Mouse (Mus musculus): ENCODE measurements around the gene Ormdl1. TPM values are rescaled to one million over a fixed set of nuclear protein-coding genes. Genes with fewer than 3 reads are reported as not detected.

Gene Ormdl1
- total RNA-seq (2023): 16.3 TPM

DNA sequence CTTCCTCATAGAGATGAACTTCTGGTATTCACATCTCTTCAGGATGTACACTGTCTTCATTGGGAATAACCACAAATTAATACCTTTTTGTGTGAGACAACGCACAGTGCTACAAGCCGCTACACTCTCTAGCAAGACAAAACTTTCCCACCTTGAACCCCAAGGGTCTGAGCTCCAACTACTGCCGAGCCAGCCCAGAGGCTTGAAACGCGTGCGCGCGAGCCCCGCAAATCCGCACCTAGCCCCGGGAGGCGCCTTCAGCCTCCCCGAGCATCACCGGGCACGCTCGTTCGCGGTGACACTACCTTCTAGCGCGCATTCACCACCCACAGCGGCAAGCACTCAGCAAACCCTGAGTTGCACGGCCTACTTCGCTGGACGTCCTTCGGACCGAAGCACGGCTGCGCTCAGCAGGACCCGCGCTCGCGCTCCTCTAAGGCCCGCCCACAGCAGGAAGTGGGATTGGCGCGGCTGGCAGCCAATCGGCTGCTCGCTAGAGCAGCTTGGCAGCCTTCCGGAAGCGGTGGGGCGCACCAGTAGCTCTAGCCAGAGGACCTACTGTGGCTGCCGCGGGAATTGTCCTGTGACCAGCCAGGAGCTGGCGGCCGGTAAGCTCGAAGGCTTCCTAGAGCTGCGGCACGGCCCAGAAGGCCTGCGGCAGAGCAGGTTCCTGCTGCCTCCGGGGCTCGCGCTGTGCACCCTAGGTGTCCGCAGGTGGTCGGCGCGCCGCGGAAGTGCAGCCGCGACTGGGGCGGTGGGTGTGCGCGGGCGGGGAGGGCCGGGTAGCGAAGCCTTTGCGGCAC lies at the start of gene Ormdl1, which contains the start of the genes Pms1 and Gm28778:
Gene Ormdl1, plus strand, starts transcription at position 515 of the 803 bp plus-strand sequence.
Gene Pms1, minus strand, starts transcription at position 438 of the 803 bp plus-strand sequence.
Gene Gm28778, plus strand, starts transcription at position 531 of the 803 bp plus-strand sequence.

DNA sequence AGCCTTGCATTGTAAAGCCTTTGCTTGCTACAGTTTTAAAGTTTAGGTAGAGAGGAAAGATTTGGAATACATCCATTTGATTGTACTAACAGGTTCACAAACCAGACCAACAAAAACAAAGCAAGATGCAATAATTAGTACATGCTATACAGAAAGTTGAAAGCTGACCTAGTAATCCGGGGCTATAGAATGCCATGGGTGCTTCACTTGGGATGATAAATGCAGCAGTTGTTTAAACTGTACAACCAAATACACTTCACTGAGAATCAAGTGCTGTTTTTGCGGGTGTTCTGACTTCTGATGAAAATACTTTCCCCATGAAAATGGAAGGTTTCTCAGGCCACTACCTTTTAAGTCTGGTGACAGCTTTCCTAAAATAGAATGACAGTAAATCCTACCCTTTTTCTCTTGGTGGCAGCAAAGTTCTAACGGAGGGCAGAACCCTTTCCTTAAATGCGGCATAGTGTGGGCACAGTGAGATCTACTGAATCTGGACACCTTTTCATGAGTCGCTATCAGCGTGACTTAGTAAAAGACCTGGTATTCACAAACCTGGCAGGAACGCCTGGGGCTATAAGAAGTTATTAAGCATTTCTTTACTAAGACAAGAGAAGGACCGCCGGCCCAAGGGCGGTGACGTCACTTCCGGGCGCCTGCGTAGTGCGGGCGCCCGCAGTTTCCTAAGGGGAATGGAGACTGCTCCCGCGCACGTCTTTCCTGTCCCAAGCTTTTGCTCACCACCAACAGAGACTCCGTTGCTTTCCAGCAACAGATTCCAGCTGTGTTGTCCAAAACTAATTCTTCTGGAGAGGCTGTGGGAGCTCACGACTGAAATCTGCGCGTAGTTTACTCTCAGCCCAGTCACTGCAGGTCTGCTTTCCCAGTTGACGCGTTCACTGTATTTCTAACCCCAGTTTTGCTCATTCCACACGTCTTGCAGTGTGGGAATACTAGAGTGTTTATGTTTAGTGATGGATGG lies 16.4 kb downstream of the Ormdl1 start, which contains the start of gene Osgepl1:
Gene Osgepl1, plus strand, starts transcription at position 636 of the 979 bp plus-strand sequence.

DNA sequence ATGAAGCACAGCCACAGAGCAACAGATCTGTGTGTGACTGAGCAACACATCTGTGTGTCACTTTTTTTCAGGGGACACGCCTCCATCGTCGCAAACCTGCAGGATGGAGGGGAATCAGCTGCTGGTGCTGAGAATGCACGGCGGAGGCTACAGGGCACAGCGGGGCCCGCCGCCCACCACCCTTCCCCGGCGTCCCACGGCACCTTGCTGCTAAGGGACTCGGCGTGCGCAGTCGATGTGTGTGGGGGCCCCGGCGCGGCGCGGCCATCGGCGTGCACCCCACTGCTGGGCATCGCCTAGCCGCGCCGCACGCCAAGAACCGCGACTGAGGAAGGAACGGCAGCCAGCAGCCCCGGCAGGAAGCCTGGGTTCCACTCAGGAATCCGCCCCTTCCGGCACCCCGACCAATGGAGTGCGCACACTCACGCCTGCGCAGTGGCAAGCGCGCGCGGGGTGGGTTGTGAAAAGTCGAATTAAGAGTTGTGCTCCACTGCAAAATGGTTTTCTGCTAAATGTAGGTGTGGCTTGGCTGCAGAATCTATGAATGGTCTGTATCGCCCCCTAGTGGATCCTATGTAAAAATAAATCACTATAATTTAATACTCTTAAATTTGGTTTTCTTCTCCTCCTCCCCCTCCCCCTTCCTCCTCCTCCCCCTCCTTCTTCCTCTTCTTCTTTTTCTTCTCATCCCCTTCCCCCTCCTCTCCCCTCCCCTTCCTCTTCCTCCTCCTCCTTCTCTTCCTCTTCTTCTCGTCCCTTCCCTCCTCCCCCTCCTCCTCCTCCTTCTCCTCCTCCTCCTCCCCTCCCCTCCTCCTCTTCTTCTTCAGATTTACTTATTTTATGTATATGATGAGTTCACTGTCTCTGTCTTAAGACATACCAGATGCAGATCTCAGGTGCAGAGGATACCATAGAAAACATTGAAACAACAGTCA lies 55.7 kb downstream of the Ormdl1 start, which contains the start of the genes Asdurf, Gm28551 and Asnsd1:
Gene Asdurf, minus strand, starts transcription at position 293 of the 935 bp plus-strand sequence.
Gene Gm28551, minus strand, starts transcription at position 341 of the 935 bp plus-strand sequence.
Gene Asnsd1, minus strand, starts transcription at position 426 of the 935 bp plus-strand sequence.

Other genes with a start within 250 kb of the Ormdl1 start
- gene Mstn, start 235.5 kb upstream of the Ormdl1 start, total RNA-seq (2023): not detected
- gene 1700019A02Rik, start 109.5 kb upstream of the Ormdl1 start, total RNA-seq (2023): not detected
- 19.6 TPM for gene Pms1, start 77 bp upstream of the Ormdl1 start, total RNA-seq (2023)
- gene Gm28778, start within 50 bp of the Ormdl1 start, total RNA-seq (2023): not detected
- 6.4 TPM for gene Osgepl1, start 16.5 kb downstream of the Ormdl1 start, total RNA-seq (2023)
- 12.1 TPM for gene Asdurf, start 55.5 kb downstream of the Ormdl1 start, total RNA-seq (2023)
- 0.28 TPM for gene Gm28551, start 55.6 kb downstream of the Ormdl1 start, total RNA-seq (2023)
- gene Asnsd1, start 55.7 kb downstream of the Ormdl1 start, total RNA-seq (2023): 32.0 TPM

Data from CD8-positive naive resting alpha-beta T cell, adult 57 days (primary cell).